Mouse (Mus musculus) G1E (cell line): ENCODE results near the gene Mtss1l.

ENCODE experiments used
- CTCF ChIP-seq: IDR thresholded peaks from 2 replicates; pipeline ENCODE4 v1.5.1; 2012; ENCODE audit warnings: low read depth, low read length, inconsistent platforms, mixed read lengths
- POLR2AphosphoS5 ChIP-seq: IDR thresholded peaks from 2 replicates; pipeline ENCODE4 v1.6.1; 2012; ENCODE audit warnings: low read depth, low read length, inconsistent platforms; ENCODE audit not compliant: insufficient replicate concordance
- TAL1 ChIP-seq: conservative IDR thresholded peaks from 2 replicates; pipeline ENCODE4 v1.6.1; 2012; ENCODE audit warnings: low read depth, low read length, inconsistent platforms, mixed read lengths

DNA sequence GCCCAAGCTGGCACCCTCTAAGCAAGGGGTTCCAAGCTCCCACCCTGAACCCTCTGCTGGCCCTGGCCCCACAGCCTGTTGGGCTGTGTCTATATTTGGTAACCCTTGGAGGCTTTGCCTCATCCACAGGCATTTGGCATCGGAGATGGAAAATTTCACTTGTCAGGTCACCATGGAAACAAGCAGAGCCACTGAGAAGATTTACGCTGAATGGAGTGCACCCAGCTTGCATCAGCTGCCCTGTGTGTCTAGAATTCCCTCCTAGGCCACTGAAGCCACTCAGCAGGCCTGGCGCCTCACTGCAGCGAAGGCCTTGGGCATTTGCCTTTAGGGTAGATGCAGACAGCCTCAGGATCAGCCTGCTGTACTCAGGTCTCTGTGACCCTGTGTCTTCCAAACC, 5.2 kb upstream of the Mtss1l start:
- TF ChIP-seq POLR2AphosphoS5, result no peak
- TF ChIP-seq CTCF, result no peak
- no peak for TF ChIP-seq TAL1
